Comparison of ENCODE assay signal across 10 mouse cellular contexts in genomic region chr7:79514361-79514881, GRCm38 (mm10). TPM values are rescaled to one million over a fixed set of nuclear protein-coding genes. Genes with fewer than 3 reads are reported as not detected.
DNase-seq lines count a peak whose midpoint lies in the region; ATAC-seq lines count a peak whose summit lies in the region.
"Had no signal": no experiment of that assay in that cellular context is flagged by ENCODE, and none has a peak within 500 bp of the region (broad histone marks: within the 10 kb centered on the region; RNA-seq: fewer than 3 reads in every experiment).

No protein-coding gene starts in this region.

- no peak for ATAC-seq in hindbrain, embryonic 13.5 days (ENCODE audit: low FRiP score)
- ATAC-seq in neural tube, embryonic 12.5 days (ENCODE audit: low FRiP score, low read depth): 0 out of 2 replicates have a peak, but pooled peaks have one; percentile 5
- ATAC-seq in megakaryocyte-erythroid progenitor cell, adult 5-6 weeks (replicated peaks; ENCODE audit: low FRiP score, low TSS enrichment, poor library complexity, severe bottlenecking): no peak
- ATAC-seq: CD4-positive, CD25-positive, alpha-beta regulatory T cell, adult 4 months had no signal

- H3K4me2 ChIP-seq in hindbrain, embryonic 13.5 days: peak overlapping the region; percentile 63
- peak overlapping the region; percentile 65 for H3K4me2 ChIP-seq in neural tube, embryonic 12.5 days (replicated peaks)

- H3K9ac ChIP-seq in hindbrain, embryonic 13.5 days: peak overlapping the region; percentile 90
- peak overlapping the region; percentile 100 for H3K9ac ChIP-seq in neural tube, embryonic 12.5 days

- peaks cover 13% of the 10 kb centered on the region for H3K4me1 ChIP-seq in embryonic facial prominence, embryonic 10.5 days
- H3K4me1 ChIP-seq in hindbrain, embryonic 13.5 days (replicated peaks): peaks cover 97% of the 10 kb centered on the region
- H3K4me1 ChIP-seq in neural tube, embryonic 12.5 days: peaks cover 77% of the 10 kb centered on the region

- H3K36me3 ChIP-seq in embryonic facial prominence, embryonic 10.5 days (replicated peaks): no peaks in the 10 kb centered on the region
- peaks cover 22% of the 10 kb centered on the region for H3K36me3 ChIP-seq in hindbrain, embryonic 13.5 days
- peaks cover 6% of the 10 kb centered on the region; the same call in 1 of the 2 replicates for H3K36me3 ChIP-seq in neural tube, embryonic 12.5 days

- no peak overlapping the region for H3K27ac ChIP-seq in embryonic facial prominence, embryonic 10.5 days (replicated peaks)
- peak overlapping the region; percentile 99 for H3K27ac ChIP-seq in hindbrain, embryonic 13.5 days
- H3K27ac ChIP-seq in neural tube, embryonic 12.5 days: peak overlapping the region; percentile 99

- no peak overlapping the region for H3K4me3 ChIP-seq in embryonic facial prominence, embryonic 10.5 days
- H3K4me3 ChIP-seq in hindbrain, embryonic 13.5 days: peak overlapping the region; percentile 38
- H3K4me3 ChIP-seq in neural tube, embryonic 12.5 days: 0 out of 2 replicates have a peak overlapping the region, but pooled peaks have one; percentile 13

- peaks cover 100% of the 10 kb centered on the region for H3K27me3 ChIP-seq in embryonic facial prominence, embryonic 10.5 days (replicated peaks; ENCODE audit: low read depth, poor library complexity, severe bottlenecking)
- peaks cover 37% of the 10 kb centered on the region; the same call in 1 of the 2 replicates for H3K27me3 ChIP-seq in hindbrain, embryonic 13.5 days
- H3K27me3 ChIP-seq in neural tube, embryonic 12.5 days (replicated peaks): peaks cover 28% of the 10 kb centered on the region

- 3% methylated on average over 20 of the region's 20 CpGs for WGBS in embryonic facial prominence, embryonic 10.5 days
- WGBS in hindbrain, embryonic 13.5 days: 5% methylated on average over 20 of the region's 20 CpGs
- 2% methylated on average over 20 of the region's 20 CpGs for WGBS in neural tube, embryonic 12.5 days

- DNase-seq in layer of hippocampus, postnatal 10 days (ENCODE audit: low spot score in 2 of 2): peak; percentile 67
- no peak for DNase-seq in layer of hippocampus, postnatal 25 days (ENCODE audit: extremely low spot score in 1 of 2, low spot score in 1 of 2)
- peak; percentile 52 for DNase-seq in embryonic facial prominence, embryonic 10.5 days (ENCODE audit: low spot score)
- DNase-seq in frontal cortex, postnatal 14 days (ENCODE audit: low spot score in 2 of 2): no peak
- DNase-seq in spleen, adult 18-20 months: no peak
- DNase-seq: thymus, adult 2 months had no signal

- no peaks in the 10 kb centered on the region for H3K9me3 ChIP-seq in embryonic facial prominence, embryonic 10.5 days
- H3K9me3 ChIP-seq in hindbrain, embryonic 13.5 days: no peaks in the 10 kb centered on the region
- H3K9me3 ChIP-seq in neural tube, embryonic 12.5 days: no peaks in the 10 kb centered on the region

RNA-seq across cellular contexts. Expression of gene Polg, which starts 48.3 kb away (rescaled TPM):
- total RNA-seq in layer of hippocampus, postnatal 10 days (2021): 10 to 100 TPM; 83.3 to 96.9 TPM
- 10 to 100 TPM; 74.2 to 91.0 TPM for total RNA-seq in layer of hippocampus, postnatal 25 days (2021)
- 33.4 and 37.8 TPM in 2 replicates for polyA plus RNA-seq in embryonic facial prominence, embryonic 10.5 days (2016; fragmentation: Nextera tagmentation; extraction: Ambion mirVana)
- 21.9 and 22.5 TPM in 2 replicates for polyA plus RNA-seq in hindbrain, embryonic 13.5 days (2015; fragmentation: Nextera tagmentation; extraction: Ambion mirVana)
- 45.6 and 48.5 TPM in 2 replicates for polyA plus RNA-seq in neural tube, embryonic 12.5 days (2016; fragmentation: Nextera tagmentation; extraction: Ambion mirVana)
- 41.8 and 77.5 TPM in 2 replicates for total RNA-seq in megakaryocyte-erythroid progenitor cell, adult 5-6 weeks (2014; fragmentation: Nextera tagmentation)
- 40.8 and 90.7 TPM in 2 replicates for total RNA-seq in megakaryocyte-erythroid progenitor cell, adult 5-6 weeks (2017)

Comparison
In these comparisons a context has a peak if more than half of its experiments do, and no peak if none do; other contexts are left out.
1. DNase-seq: peak in layer of hippocampus, postnatal 10 days (2 of 2) and embryonic facial prominence, embryonic 10.5 days (single experiment); none in layer of hippocampus, postnatal 25 days (0 of 2), frontal cortex, postnatal 14 days (0 of 2) and spleen, adult 18-20 months (0 of 2).